Mouse (Mus musculus) thymus, adult 2 months (tissue): ENCODE measurements around the gene Soat1.

Source experiments
- CTCF ChIP-seq: fragments of 200-500 bp; IDR thresholded peaks from 2 replicates; pipeline ENCODE4 v1.5.1; 2012; ENCODE audit warnings: mild to moderate bottlenecking, control low read depth, low read length, moderate library complexity, borderline replicate concordance; ENCODE audit not compliant: control insufficient read depth, poor library complexity, insufficient read depth; ENCODE audit errors: extremely low read depth
- POLR2A ChIP-seq: fragments of 200-500 bp; IDR thresholded peaks from 2 replicates; pipeline ENCODE4 v1.6.1; 2012; ENCODE audit warnings: mild to moderate bottlenecking, low read length, control low read depth, moderate library complexity; ENCODE audit not compliant: control insufficient read depth, poor library complexity, insufficient read depth; ENCODE audit errors: extremely low read depth

DNA sequence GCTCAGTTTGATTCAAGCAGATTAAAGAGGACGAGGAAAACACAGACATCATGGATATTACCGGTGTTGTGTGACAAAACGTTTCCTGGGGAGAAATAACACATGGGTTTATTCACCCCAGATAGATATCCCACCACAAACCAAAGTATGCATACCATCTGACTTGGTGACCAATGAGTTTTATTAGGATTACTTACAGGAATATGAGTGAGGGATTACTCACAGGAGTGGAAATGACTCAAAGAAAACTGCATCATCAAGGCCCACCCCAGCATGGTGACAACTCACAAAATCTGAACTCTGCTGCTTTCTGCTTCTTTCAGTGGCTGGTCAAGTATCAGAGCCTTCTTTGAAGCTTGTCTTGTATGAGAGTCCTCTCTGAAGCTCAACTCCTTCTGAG is 33.6 kb upstream of the Soat1 start:
- TF ChIP-seq CTCF (no peak), POLR2A (no peak)
